Mouse (Mus musculus) heart, adult 2 months (tissue): Measurements from ENCODE around the gene Cfap100. TPM values are rescaled to one million over a fixed set of nuclear protein-coding genes. Genes with fewer than 3 reads are reported as not detected.

ENCODE experiments used
- DNase-seq, 2 experiments: peaks; one replicate each; pipeline ENCODE4 v3.0.0; 2021
- H3K27ac ChIP-seq: fragments of 200-600 bp; 2 replicates; pipeline ENCODE4 v1.8.1; 2022
- H3K27me3 ChIP-seq: fragments of 200-500 bp; 2 replicates; pipeline ENCODE4 v1.6.1; 2012; ENCODE audit warnings: mild to moderate bottlenecking, low read length, inconsistent platforms, mixed read lengths; ENCODE audit not compliant: control insufficient read depth, insufficient read depth
- H3K36me3 ChIP-seq: fragments of 200-500 bp; 2 replicates; pipeline ENCODE4 v1.6.1; 2012; ENCODE audit warnings: low read length, inconsistent platforms; ENCODE audit not compliant: control insufficient read depth, insufficient read depth
- H3K4me1 ChIP-seq: fragments of 200-500 bp; 2 replicates; pipeline ENCODE4 v1.6.1; 2011; ENCODE audit warnings: low read length; ENCODE audit not compliant: control insufficient read depth, insufficient read depth
- H3K4me3 ChIP-seq: fragments of 200-600 bp; 2 replicates; pipeline ENCODE4 v1.8.1; 2022
- H3K79me2 ChIP-seq: fragments of 200-500 bp; replicated peaks from 2 replicates; pipeline ENCODE4 v1.6.1; 2012; ENCODE audit warnings: mild to moderate bottlenecking, inconsistent platforms, low read length, moderate library complexity, mixed read lengths; ENCODE audit not compliant: control insufficient read depth, insufficient read depth
- H3K9ac ChIP-seq: fragments of 200-500 bp; 2 replicates; pipeline ENCODE4 v1.6.1; 2012; ENCODE audit warnings: low read depth, mild to moderate bottlenecking, control low read depth, inconsistent platforms, low read length, mixed read lengths
- CTCF ChIP-seq: fragments of 200-600 bp; IDR thresholded peaks from 2 replicates; pipeline ENCODE4 v1.8.1; 2022; ENCODE audit warnings: antibody characterized with exemption, mild to moderate bottlenecking, moderate library complexity
- EP300 ChIP-seq: fragments of 200-500 bp; IDR thresholded peaks from 2 replicates; pipeline ENCODE4 v1.6.1; 2011; ENCODE audit warnings: low read depth, low read length, control low read depth; ENCODE audit not compliant: insufficient read depth
- POLR2A ChIP-seq: fragments of 200-500 bp; IDR thresholded peaks from 2 replicates; pipeline ENCODE4 v1.6.1; 2011; ENCODE audit warnings: mild to moderate bottlenecking, low read depth, low read length, control low read depth; ENCODE audit not compliant: insufficient read depth
- WGBS: fragments of 180-500 bp; shearing (Covaris S2); methylation state at CpG from one replicate; pipeline ENCODE4 v1.1.7; 2018; 5-methylcytosine and 5-hydroxymethylcytosine counted together
- intact Hi-C: fragments of 180-260 bp; cut with DNase I; formaldehyde crosslinking; loops from one replicate; pipeline ENCODE4 v1.15.1; 2025
- polyA plus RNA-seq: library from polyadenylated mRNA; depleted of rRNA; stranded (reverse); fragments of >200 nt; gene quantifications from 2 replicates; pipeline ENCODE4 v1.2.3, GENCODE M21; 2012; rRNA removed
- total RNA-seq, 2 experiments: library from RNA; stranded (reverse); gene quantifications; 2 replicates each; pipeline ENCODE4 v1.2.3; 2021

Gene Cfap100
- total and polyA plus RNA-seq, 3 experiments, result 0.16 to 0.80 (median 0.18) TPM

DNA sequence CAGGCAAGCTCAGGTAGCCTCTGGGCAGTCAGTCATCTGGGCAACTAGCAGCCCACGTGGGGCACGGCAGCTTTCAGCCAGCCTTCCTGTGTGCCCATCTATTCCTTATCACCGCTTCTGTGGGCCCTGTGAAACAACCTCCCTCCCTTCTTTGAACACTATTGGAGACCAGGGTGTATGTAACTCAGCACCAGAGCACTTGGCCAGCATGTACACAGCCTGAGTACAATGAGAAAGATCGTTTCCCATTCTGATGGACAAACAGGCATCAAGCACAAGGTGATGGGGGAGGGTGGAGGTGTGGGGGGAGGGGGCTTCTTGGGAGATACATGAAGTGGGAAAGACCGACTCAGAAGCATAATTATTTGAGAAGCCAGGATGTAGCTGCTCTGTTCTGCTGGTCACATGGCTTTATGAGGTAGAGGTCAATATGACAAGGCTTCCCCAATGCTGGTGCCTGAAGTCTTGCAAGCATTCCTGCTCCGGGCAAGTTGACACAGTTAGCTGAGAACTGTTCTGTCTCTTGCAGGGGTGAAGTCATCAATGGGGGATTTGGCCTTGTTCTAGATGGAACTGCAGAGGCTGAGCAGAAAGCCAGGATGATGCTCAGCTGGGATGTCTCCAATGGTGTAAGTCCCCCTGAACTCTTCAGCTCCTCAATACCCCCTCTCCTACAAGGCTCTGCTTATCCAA lies 67.5 kb downstream of the Cfap100 start:
- no peaks in the 10 kb centered on the region for H3K79me2 ChIP-seq
- peak overlapping the region; percentile 67 for H3K27ac ChIP-seq
- no peak overlapping the region for H3K4me3 ChIP-seq
- H3K9ac ChIP-seq, result no peak overlapping the region
- intact Hi-C loops, result no loop called here
- WGBS, result 82% methylated on average over 6 of the region's 6 CpGs
- peaks cover 4% of the 10 kb centered on the region for H3K4me1 ChIP-seq
- H3K27me3 ChIP-seq, result no peaks in the 10 kb centered on the region
- TF ChIP-seq EP300 (no peak), POLR2A (no peak), CTCF (no peak)
- no peak for DNase-seq
- no peaks in the 10 kb centered on the region for H3K36me3 ChIP-seq

DNA sequence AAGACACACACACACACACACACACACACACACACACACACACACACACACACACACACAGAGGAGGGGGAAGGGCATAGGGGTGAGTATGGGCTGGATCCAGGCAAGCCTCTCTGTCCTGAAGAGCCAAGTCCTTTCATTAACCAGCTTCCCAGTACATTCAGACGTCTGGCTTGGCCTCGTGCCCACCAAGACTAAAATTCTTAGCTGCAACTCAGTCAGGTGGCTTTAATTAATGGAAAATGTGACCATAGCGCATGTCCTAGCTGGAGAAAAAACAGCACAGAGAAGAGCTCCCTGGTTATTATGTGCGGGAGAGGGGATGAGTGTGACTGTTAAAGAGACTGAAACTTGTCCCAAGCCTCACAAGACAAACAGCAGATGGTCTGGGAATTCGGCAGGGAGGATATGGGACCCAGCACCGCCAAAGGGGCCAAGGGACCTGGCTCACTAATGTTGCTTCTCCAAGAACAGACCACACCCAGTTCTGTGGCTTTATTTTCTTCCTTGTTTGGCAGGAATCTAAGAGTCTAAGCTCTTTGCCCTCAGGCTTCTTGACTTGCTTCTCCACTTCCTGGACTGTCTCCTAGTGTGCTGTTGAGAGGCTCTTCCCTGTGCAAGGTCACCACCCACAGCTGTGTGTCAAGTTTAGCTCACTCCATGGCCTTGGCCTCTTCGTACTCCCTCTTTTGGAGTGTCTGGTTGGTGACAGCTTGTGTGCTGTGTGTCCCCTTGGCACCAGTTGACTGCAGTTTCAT lies 68.4 kb downstream of the Cfap100 start:
- intact Hi-C loops, result no loop called here
- no peak overlapping the region for H3K4me3 ChIP-seq
- H3K27me3 ChIP-seq, result no peaks in the 10 kb centered on the region
- DNase-seq, result peak; percentile 63 to 73
- no peak for TF ChIP-seq CTCF
- no peak for TF ChIP-seq POLR2A
- no peak for TF ChIP-seq EP300
- H3K27ac ChIP-seq, result peak overlapping the region; percentile 67
- no peak overlapping the region for H3K9ac ChIP-seq
- no peaks in the 10 kb centered on the region for H3K79me2 ChIP-seq
- H3K36me3 ChIP-seq, result no peaks in the 10 kb centered on the region
- 14% methylated on average over 7 of the region's 7 CpGs for WGBS
- H3K4me1 ChIP-seq, result peaks cover 4% of the 10 kb centered on the region

DNA sequence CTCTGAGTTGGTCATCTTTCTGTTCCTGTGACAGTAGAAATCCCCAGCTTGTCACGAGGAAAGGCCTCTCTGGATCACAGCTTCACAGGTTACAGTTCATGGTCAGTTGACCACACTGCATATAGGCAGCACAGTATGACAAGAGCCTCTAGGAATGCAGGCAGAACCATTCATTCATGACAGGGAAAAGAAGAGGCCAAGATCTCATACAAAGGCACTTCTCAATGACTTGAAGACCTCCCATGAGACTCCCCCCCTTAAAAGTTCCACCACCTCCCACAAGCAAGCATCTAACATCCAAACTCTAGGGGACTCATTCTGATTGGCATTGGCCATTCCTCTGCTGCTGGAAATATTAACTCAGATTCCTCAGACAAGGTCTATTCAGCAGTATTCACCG lies 69.2 kb downstream of the Cfap100 start:
- H3K4me3 ChIP-seq, result no peak overlapping the region
- WGBS, result 66% methylated on average over 2 of the region's 2 CpGs

DNA sequence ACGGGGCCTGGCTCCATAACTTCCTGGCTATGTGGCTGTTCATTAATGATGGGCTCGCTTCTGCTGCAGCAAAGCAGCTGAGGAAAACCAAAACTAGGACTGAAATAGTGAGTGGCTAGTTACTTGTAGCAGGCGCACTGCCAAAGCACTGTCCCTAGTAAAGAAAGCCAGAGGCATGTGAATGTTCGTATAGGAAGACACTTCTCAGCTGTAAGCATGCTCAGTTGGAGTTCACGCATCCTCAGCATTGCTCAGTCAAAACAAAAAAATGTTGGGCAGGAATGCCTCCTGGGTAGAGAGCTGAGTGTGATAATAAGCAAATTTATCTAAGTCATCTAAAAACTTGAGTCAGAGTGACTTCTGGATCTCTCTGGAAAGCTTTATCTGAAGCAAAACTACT lies 70.5 kb downstream of the Cfap100 start:
- H3K27ac ChIP-seq, result no peak overlapping the region

More for the DNA sequence above, 69.2 kb downstream of the Cfap100 start:
- Histone ChIP-seq H3K27me3 (no peaks in the 10 kb centered on the region), H3K9ac (no peak overlapping the region), H3K79me2 (no peaks in the 10 kb centered on the region), H3K4me1 (peaks cover 4% of the 10 kb centered on the region), H3K36me3 (no peaks in the 10 kb centered on the region), H3K27ac (no peak overlapping the region)
- no peak for TF ChIP-seq CTCF
- no peak for TF ChIP-seq EP300
- TF ChIP-seq POLR2A, result no peak
- DNase-seq, result no peak
- intact Hi-C loops, result no loop called here

More for the DNA sequence above, 70.5 kb downstream of the Cfap100 start:
- H3K4me1 ChIP-seq, result peaks cover 4% of the 10 kb centered on the region
- 60% methylated on average over 5 of the region's 5 CpGs for WGBS
- H3K79me2 ChIP-seq, result no peaks in the 10 kb centered on the region
- no peaks in the 10 kb centered on the region for H3K36me3 ChIP-seq
- intact Hi-C loops, result no loop called here
- DNase-seq, result no peak
- H3K4me3 ChIP-seq, result no peak overlapping the region
- H3K9ac ChIP-seq, result no peak overlapping the region
- TF ChIP-seq POLR2A (no peak), CTCF (no peak), EP300 (no peak)
- no peaks in the 10 kb centered on the region for H3K27me3 ChIP-seq

Other genes starting within 250 kb of the Cfap100 start
- not detected for gene V1ra8, start 226.0 kb downstream of the Cfap100 start, total RNA-seq
- not detected in 2 replicates for gene V1ra8, start 226.0 kb downstream of the Cfap100 start, polyA plus RNA-seq
- gene Vmn1r53, start 204.4 kb downstream of the Cfap100 start, total RNA-seq, result not detected
- gene Vmn1r53, start 204.4 kb downstream of the Cfap100 start, polyA plus RNA-seq, result not detected in 2 replicates
- not detected for gene Vmn1r54, start 182.5 kb downstream of the Cfap100 start, total RNA-seq
- gene Vmn1r54, start 182.5 kb downstream of the Cfap100 start, polyA plus RNA-seq, result not detected in 2 replicates
- gene BC048671, start 127.6 kb downstream of the Cfap100 start, total RNA-seq, result not detected
- gene BC048671, start 127.6 kb downstream of the Cfap100 start, polyA plus RNA-seq, result 0.26 and 0.27 TPM in 2 replicates
- not detected for gene Chst13, start 103.6 kb downstream of the Cfap100 start, total RNA-seq
- gene Chst13, start 103.6 kb downstream of the Cfap100 start, polyA plus RNA-seq, result 0.12 TPM in 1 of 2 replicates, not detected in the other
- not detected for gene Uroc1, start 95.5 kb downstream of the Cfap100 start, total RNA-seq
- 0.12 TPM in 1 of 2 replicates, not detected in the other for gene Uroc1, start 95.5 kb downstream of the Cfap100 start, polyA plus RNA-seq
- 10 to 100 TPM; 12.6 to 14.6 TPM for gene Zxdc, start 59.3 kb downstream of the Cfap100 start, total RNA-seq
- gene Zxdc, start 59.3 kb downstream of the Cfap100 start, polyA plus RNA-seq, result 8.4 and 10.8 TPM in 2 replicates
- 10 to 100 TPM; 64.7 to 67.4 TPM for gene Klf15, start 33.8 kb upstream of the Cfap100 start, total RNA-seq
- 54.7 and 60.2 TPM in 2 replicates for gene Klf15, start 33.8 kb upstream of the Cfap100 start, polyA plus RNA-seq
- gene Aldh1l1, start 57.6 kb upstream of the Cfap100 start, total RNA-seq, result 1 to 10 TPM; 2.5 to 3.7 TPM
- gene Aldh1l1, start 57.6 kb upstream of the Cfap100 start, polyA plus RNA-seq, result 3.2 and 7.5 TPM in 2 replicates
- gene Slc41a3, start 175.9 kb upstream of the Cfap100 start, total RNA-seq, result 100 to 1,000 TPM in 1 of 2 experiments, 10 to 100 TPM in 1; 91.9 to 139 TPM
- 100 and 128 TPM in 2 replicates for gene Slc41a3, start 175.9 kb upstream of the Cfap100 start, polyA plus RNA-seq